Mouse (Mus musculus): ENCODE measurements around the gene Ss18l1.

Gene Ss18l1

GRCm38 (mm10) chr2:180040406-180040805, 1.9 kb upstream of the Ss18l1 start:
- in situ Hi-C loops (cut with MboI), result loop anchor here (5.0 kb wide), 1 partner anchor 118 kb away; no protein-coding TSS in a partner anchor

- in situ Hi-C loops (cut with MboI), result loop anchor here (5.0 kb wide), 1 partner anchor 119 kb away; no protein-coding TSS in a partner anchor
Measured at GRCm38 (mm10) chr2:180041577-180042255, 593 bp upstream of the Ss18l1 start.

GRCm38 (mm10) chr2:180042858-180043515, 678 bp downstream of the Ss18l1 start:
- in situ Hi-C loops (cut with MboI), result loop anchor here (5.0 kb wide), 1 partner anchor 121 kb away; no protein-coding TSS in a partner anchor

DNA sequence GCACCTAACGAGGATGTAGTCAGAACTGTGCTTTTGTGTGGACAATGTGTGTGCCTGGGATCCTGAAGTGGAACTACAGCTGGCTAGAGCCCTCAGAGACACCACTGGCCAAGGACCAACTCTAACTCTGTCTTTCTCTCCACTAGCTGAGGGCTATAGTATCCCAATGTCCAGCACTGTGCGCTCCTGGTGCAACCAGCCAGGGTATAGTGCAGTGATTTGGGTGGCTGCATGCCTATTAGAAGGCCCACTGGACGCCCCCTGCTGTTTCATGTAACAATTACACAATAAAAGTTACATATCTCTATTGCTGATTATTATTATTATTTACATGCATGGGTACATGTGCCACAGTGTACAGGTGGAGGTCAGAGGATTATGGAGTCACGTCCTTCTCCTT, 3.0 kb downstream of the Ss18l1 start:
- in situ Hi-C loops (cut with MboI), result no loop called here

DNA sequence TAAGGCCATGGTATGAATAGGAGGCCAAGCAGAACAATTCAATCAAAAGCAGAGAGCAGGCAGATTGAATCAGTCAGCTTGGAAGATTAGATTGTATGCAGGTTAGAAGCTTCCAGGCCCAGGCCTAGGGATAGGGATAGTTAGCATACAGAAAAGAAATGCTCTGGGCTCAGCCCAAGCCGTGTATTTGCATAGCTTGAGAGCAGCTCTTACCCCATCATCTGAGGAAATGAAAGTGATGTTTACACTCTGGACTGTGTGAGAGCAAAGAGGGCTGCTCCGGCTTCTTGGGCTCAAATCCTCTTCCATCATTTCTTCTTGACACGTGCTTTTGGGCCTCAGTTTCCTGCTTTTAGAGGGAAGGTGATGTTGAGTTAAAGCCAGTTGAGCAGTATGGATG, 5.3 kb downstream of the Ss18l1 start:
- in situ Hi-C loops (cut with MboI), result no loop called here

GRCm38 (mm10) chr2:180047980-180048635, 5.8 kb downstream of the Ss18l1 start:
- in situ Hi-C loops (cut with MboI), result no loop called here

- in situ Hi-C loops (cut with MboI), result no loop called here
Measured at GRCm38 (mm10) chr2:180050986-180051385, 8.7 kb downstream of the Ss18l1 start.

DNA sequence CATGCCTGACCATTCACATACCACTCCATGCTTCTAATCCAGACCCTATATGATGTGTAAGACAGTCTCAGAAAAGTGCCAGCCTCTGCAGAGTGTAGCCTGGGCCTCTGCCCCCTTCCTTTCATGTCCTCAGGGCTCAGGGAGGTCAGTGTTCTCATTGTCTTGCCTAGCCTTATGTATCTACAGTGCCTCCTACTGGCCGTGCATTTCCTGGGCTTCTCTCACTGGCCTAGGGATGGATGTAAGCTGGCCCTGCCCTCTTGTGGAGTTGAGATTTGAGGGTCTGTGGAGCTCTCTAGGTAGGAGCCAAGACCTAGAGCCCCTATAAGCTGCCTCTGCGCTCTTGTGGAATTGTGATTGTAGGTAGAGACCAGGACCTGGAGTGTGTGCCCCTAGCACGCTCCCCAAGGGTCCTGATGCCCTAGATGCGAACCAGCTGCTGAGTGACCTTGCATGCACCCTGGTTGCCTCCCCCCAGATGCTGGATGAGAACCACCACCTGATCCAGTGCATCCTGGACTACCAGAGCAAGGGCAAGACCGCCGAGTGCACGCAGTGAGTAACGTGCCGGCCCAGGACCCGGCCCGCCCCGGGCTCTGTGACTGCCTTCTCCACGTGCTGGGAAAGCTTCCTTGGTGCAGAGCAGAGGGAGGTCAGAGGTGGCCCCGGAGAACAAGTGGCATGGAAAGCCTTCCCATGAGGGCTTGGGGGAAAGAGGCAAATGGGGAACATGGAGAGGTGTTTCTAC, 9.9 kb downstream of the Ss18l1 start:
- in situ Hi-C loops (cut with MboI), result no loop called here

GRCm38 (mm10) chr2:180053001-180053400, 10.7 kb downstream of the Ss18l1 start:
- in situ Hi-C loops (cut with MboI), result no loop called here

GRCm38 (mm10) chr2:180063338-180064131, 21.2 kb downstream of the Ss18l1 start:
- in situ Hi-C loops (cut with MboI), result no loop called here

GRCm38 (mm10) chr2:180069770-180070480, 27.6 kb downstream of the Ss18l1 start:
- in situ Hi-C loops (cut with MboI), result no loop called here

- in situ Hi-C loops (cut with MboI), result no loop called here
Measured at GRCm38 (mm10) chr2:180070481-180071453, 28.5 kb downstream of the Ss18l1 start, which contains the start of gene Mtg2. Mtg2 (plus strand) TSS chr2:180070588.

DNA sequence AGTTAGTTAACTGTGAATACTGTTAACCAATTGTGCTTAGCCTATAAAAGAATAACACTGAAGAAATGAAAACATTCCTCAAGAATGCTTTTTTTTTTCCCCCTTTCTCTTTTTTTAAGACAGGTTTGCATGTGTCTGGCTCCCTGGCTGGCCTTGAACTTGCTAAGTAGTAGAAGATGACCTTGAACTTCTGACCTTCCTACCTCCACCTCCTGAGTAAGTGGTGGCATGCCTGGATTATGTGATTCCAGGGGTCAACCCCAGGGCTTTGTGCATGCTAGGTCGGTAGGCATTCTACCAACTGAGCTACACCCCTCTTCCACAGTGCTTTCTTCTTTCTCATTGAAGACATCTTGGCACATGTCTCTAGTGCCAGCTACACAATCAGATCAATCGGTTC, 29.4 kb downstream of the Ss18l1 start:
- in situ Hi-C loops (cut with MboI), result no loop called here

DNA sequence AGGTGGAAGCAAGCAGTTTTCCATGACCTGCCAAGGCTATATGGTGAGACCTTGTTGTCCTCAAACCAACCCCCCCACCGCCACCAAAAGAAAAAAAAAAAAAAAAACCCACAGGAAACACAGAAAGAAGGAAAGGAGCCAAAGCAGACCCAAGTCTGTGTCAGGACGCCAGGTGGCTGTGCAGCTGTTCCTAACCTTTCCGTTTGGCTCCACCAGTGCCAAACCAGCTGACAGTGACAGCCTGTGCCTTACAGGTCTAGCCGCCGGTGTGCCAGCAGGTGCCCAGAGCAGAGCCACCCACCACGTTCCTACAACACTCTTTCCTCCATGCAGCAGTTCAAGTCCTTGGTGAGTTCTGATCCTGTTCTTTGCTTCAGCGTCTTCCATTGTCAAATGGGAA, 30.6 kb downstream of the Ss18l1 start:
- in situ Hi-C loops (cut with MboI), result no loop called here

DNA sequence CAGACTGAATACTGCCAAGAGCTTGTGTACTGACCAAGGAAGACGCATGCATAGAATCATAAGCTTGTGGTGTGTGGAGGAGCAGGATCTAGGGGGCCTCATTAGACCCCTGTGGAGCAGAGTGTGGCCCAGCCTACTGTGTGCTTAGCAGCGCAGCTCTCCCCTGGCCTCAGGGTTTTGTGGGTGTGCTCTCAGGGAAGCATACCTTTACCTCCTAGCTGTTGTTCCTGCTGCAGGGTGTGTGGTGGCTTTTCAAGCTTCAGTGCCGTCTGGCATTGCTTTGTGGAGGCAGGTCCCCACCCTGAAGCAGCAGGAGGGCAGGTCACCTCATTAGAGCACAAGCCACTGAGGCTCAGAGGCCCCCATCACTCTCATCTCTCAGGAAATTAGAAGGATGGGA, 35.3 kb downstream of the Ss18l1 start:
- in situ Hi-C loops (cut with MboI), result no loop called here

DNA sequence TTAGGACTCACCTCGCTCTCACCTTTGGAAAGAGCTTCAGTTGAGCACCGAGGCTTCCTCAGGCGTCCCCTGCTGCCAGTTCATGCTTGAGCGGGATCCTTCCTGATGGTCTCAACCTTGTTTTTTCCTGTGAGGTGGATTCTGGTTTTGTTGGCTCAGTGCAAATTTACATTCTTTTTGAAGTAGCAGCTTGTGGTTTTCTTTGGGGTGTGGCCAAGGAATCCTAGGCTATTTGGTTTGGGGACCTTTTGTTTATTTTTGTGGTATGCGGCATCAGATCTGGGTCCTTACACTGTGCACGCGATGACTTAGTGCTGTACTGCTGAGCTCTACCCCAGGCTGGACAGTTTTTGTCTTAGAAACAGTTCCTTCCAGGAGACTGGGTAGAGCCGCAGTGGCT, 38.4 kb downstream of the Ss18l1 start:
- in situ Hi-C loops (cut with MboI), result no loop called here

- in situ Hi-C loops (cut with MboI), result no loop called here
Measured at GRCm38 (mm10) chr2:180083063-180083462, 40.8 kb downstream of the Ss18l1 start.

GRCm38 (mm10) chr2:180084565-180084964, 42.3 kb downstream of the Ss18l1 start:
- in situ Hi-C loops (cut with MboI), result no loop called here

DNA sequence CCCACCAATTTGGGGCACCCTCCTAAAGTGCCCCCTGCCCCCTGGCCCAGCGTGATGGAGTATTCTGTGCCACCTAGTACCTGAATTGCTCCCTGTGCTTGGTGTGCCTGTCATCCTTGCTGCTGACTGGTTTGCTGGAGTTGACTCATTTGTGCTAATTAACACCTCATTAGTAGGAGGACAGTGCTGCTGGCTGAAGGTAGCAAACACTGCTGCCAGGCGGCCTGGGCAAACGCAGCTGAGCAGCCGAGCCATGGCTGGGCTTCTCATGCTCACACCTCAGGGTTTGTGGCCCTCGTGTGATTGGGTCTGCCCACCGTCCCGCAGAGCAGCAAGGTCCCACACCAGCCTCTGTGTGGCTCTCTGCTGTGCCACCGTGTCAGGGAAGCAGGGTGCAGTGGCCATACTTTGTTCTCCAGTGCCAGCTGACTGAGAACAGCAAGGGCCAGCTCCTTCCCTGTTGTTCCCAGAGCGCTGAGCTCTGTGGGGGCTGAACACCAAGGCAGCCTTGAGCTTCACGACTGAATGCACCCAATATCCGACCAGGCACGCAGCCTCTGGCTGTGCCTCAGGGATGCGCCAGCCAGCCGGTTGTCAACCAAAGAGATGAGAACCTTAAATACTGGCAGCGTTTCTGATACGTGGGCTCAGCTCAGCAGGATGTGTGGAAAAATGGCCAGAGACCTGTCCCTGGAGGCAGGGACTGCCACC, 43.8 kb downstream of the Ss18l1 start:
- in situ Hi-C loops (cut with MboI), result no loop called here

Data from mature B cell (primary cell).